Mouse (Mus musculus) myocyte (in vitro differentiated cells): ENCODE data around the gene Sipa1.

Experiments used
- CEBPB ChIP-seq: IDR thresholded peaks from 2 replicates; pipeline ENCODE4 v1.6.1; 2011; ENCODE audit warnings: mild to moderate bottlenecking, moderate library complexity; ENCODE audit not compliant: poor library complexity, insufficient read depth, severe bottlenecking
- E2F4 ChIP-seq: IDR thresholded peaks from one replicate; pipeline ENCODE4 v1.6.1; 2011; ENCODE audit warnings: mild to moderate bottlenecking, control low read depth, moderate library complexity; ENCODE audit not compliant: insufficient read depth
- MAX ChIP-seq: IDR thresholded peaks from one replicate; pipeline ENCODE4 v1.6.1; 2011; ENCODE audit warnings: low read depth, mild to moderate bottlenecking, control low read depth
- MYOD1 ChIP-seq, 3 experiments: IDR thresholded peaks; one replicate each; pipeline ENCODE4 v1.6.1; 2011; ENCODE audit warnings: control low read depth in 2 of 3, low read depth in 2 of 3, mild to moderate bottlenecking in 2 of 3, moderate library complexity in 1 of 3; ENCODE audit not compliant: insufficient read length in 2 of 3, control insufficient read depth in 1 of 3
- MYOG ChIP-seq, 3 experiments: IDR thresholded peaks; one replicate each; pipeline ENCODE4 v1.6.1; 2011; ENCODE audit warnings: control low read depth in 2 of 3, low read depth in 2 of 3, mild to moderate bottlenecking in 2 of 3; ENCODE audit not compliant: insufficient read length in 2 of 3, control insufficient read depth in 1 of 3, insufficient read depth in 1 of 3
- POLR2A ChIP-seq: IDR thresholded peaks from one replicate; pipeline ENCODE4 v1.6.1; 2011; ENCODE audit warnings: low read depth, mild to moderate bottlenecking, control low read depth, moderate library complexity; ENCODE audit not compliant: insufficient read length
- POLR2AphosphoS2 ChIP-seq: IDR thresholded peaks from one replicate; pipeline ENCODE4 v1.6.1; 2011; ENCODE audit warnings: low read depth, control low read depth; ENCODE audit not compliant: insufficient read length
- REST ChIP-seq: IDR thresholded peaks from one replicate; pipeline ENCODE4 v1.6.1; 2011; ENCODE audit warnings: mild to moderate bottlenecking, control low read depth, moderate library complexity; ENCODE audit not compliant: insufficient read depth, insufficient read length
- SRF ChIP-seq: IDR thresholded peaks from one replicate; pipeline ENCODE4 v1.6.1; 2011; ENCODE audit warnings: low read depth; ENCODE audit not compliant: control insufficient read depth, insufficient read length
- TCF12 ChIP-seq: IDR thresholded peaks from one replicate; pipeline ENCODE4 v1.6.1; 2011; ENCODE audit warnings: mild to moderate bottlenecking, control low read depth; ENCODE audit not compliant: poor library complexity, insufficient read depth, severe bottlenecking
- USF1 ChIP-seq: IDR thresholded peaks from one replicate; pipeline ENCODE4 v1.6.1; 2011; ENCODE audit warnings: low read depth, mild to moderate bottlenecking, control low read depth, moderate library complexity

GRCm38 (mm10) chr19:5605126-5605525, 58.4 kb downstream of the Sipa1 start:
- TF ChIP-seq POLR2A (no peak), POLR2AphosphoS2 (no peak), E2F4 (no peak), MYOG (IDR thresholded peaks at IDR 0.05; ENCODE audit: control insufficient read depth in 1 of 3, insufficient read depth in 1 of 3, insufficient read length in 2 of 3, low read depth in 2 of 3) (no peak), TCF12 (no peak), CEBPB (no peak), REST (no peak), SRF (no peak), USF1 (no peak), MYOD1 (IDR thresholded peaks at IDR 0.05; ENCODE audit: control insufficient read depth in 1 of 3, insufficient read length in 2 of 3, low read depth in 2 of 3) (no peak), MAX (no peak)
